Mouse (Mus musculus) intestine, postnatal 0 days (tissue): Measurements from ENCODE around the gene Borcs6. TPM values are rescaled to one million over a fixed set of nuclear protein-coding genes. Genes with fewer than 3 reads are reported as not detected.

ENCODE experiments used
- ATAC-seq: fragments of 200-750 bp; cut with Nextera tagmentation; 2 replicates; pipeline ENCODE4 v1.8.0; 2017; ENCODE audit warnings: mild to moderate bottlenecking, moderate TSS enrichment, moderate library complexity
- H3K27ac ChIP-seq: fragments of 300-500 bp; sonication (generic); 2 replicates; pipeline ENCODE4 v1.5.1; 2014; ENCODE audit warnings: mild to moderate bottlenecking, low read depth, low read length, moderate library complexity
- H3K27me3 ChIP-seq: fragments of 300-500 bp; sonication (generic); replicated peaks from 2 replicates; pipeline ENCODE4 v1.6.1; 2014; ENCODE audit warnings: low read length, mixed read lengths; ENCODE audit not compliant: control insufficient read depth, insufficient read depth
- H3K36me3 ChIP-seq: fragments of 300-500 bp; sonication (generic); 2 replicates; pipeline ENCODE4 v1.6.1; 2014; ENCODE audit warnings: mild to moderate bottlenecking, moderate library complexity; ENCODE audit not compliant: control insufficient read depth, insufficient read depth
- H3K4me1 ChIP-seq: fragments of 300-500 bp; sonication (generic); replicated peaks from 2 replicates; pipeline ENCODE4 v1.6.1; 2014; ENCODE audit warnings: antibody characterized with exemption, low read length, mixed read lengths; ENCODE audit not compliant: control insufficient read depth, insufficient read depth
- H3K4me2 ChIP-seq: fragments of 300-500 bp; sonication (generic); replicated peaks from 2 replicates; pipeline ENCODE4 v1.6.1; 2014; ENCODE audit warnings: low read depth, mild to moderate bottlenecking, moderate library complexity
- H3K4me3 ChIP-seq: fragments of 300-500 bp; sonication (generic); 2 replicates; pipeline ENCODE4 v1.5.1; 2014; ENCODE audit warnings: low read depth, low read length
- H3K9ac ChIP-seq: fragments of 300-500 bp; sonication (generic); 2 replicates; pipeline ENCODE4 v1.6.1; 2014; ENCODE audit warnings: mild to moderate bottlenecking, low read depth, low read length
- H3K9me3 ChIP-seq: fragments of 300-500 bp; sonication (generic); 2 replicates; pipeline ENCODE4 v1.6.1; 2016; ENCODE audit warnings: mixed run types; ENCODE audit not compliant: control insufficient read depth
- CTCF ChIP-seq: sonication (generic); IDR thresholded peaks from 2 replicates; pipeline ENCODE4 v1.5.1; 2016; ENCODE audit warnings: low read depth, mild to moderate bottlenecking, control low read depth, antibody characterized with exemption, moderate library complexity
- WGBS: fragments of 180-500 bp; shearing (Covaris S2); extraction: QIAGEN DNeasy Blood & Tissue Kit; methylation state at CpG from one replicate; pipeline ENCODE4 v1.1.7; 2014; 5-methylcytosine and 5-hydroxymethylcytosine counted together
- polyA plus RNA-seq: library from polyadenylated mRNA; unstranded; fragments of >200 nt; fragmentation: Nextera tagmentation; extraction: Ambion mirVana; gene quantifications from 2 replicates; pipeline ENCODE4 v1.2.1, GENCODE M21; 2015

Borcs6 gene
- polyA plus RNA-seq, 1 experiment from 2014 or later, result 13.4 TPM

- Histone ChIP-seq H3K27ac (peak within 1 kb of the TSS; percentile 50; the same call in 1 of the 2 replicates), H3K9ac (peak within 1 kb of the TSS; percentile 49), H3K4me2 (peak within 1 kb of the TSS; percentile 80), H3K4me1 (no peaks in the 10 kb centered on the region), H3K9me3 (no peaks in the 10 kb centered on the region), H3K4me3 (peak within 1 kb of the TSS; percentile 75), H3K27me3 (no peaks in the 10 kb centered on the region), H3K36me3 (peaks cover 3% of the 10 kb centered on the region; the same call in 1 of the 2 replicates)
- TF ChIP-seq CTCF, result peak; percentile 12; the same call in 1 of the 2 replicates
- peak; percentile 71 for ATAC-seq
- under 1% methylated on average over 54 of the region's 54 CpGs for WGBS
These were observed 13.8 kb upstream of the Borcs6 start, which contains the start of gene Aurkb for GRCm38 (mm10) chr11:69045531-69046394. TSS of gene Aurkb (plus strand) at chr11:69045647.

GRCm38 (mm10) chr11:69046395-69046774 is 13.1 kb upstream of the Borcs6 start:
- Histone ChIP-seq H3K27ac (peak overlapping the region; percentile 50; the same call in 1 of the 2 replicates), H3K9ac (peak overlapping the region; percentile 49), H3K9me3 (no peaks in the 10 kb centered on the region), H3K4me2 (peak overlapping the region; percentile 80), H3K27me3 (no peaks in the 10 kb centered on the region), H3K36me3 (peaks cover 3% of the 10 kb centered on the region; the same call in 1 of the 2 replicates), H3K4me3 (peak overlapping the region; percentile 75), H3K4me1 (no peaks in the 10 kb centered on the region)
- WGBS, result 4% methylated on average over 9 of the region's 9 CpGs
- ATAC-seq, result no peak
- TF ChIP-seq CTCF, result no peak

GRCm38 (mm10) chr11:69047592-69047991 is 11.9 kb upstream of the Borcs6 start:
- 87% methylated on average over 12 of the region's 12 CpGs for WGBS
- no peak overlapping the region for H3K4me3 ChIP-seq
- TF ChIP-seq CTCF, result no peak
- no peaks in the 10 kb centered on the region for H3K27me3 ChIP-seq
- no peak overlapping the region for H3K4me2 ChIP-seq
- no peak overlapping the region for H3K27ac ChIP-seq
- H3K9ac ChIP-seq, result no peak overlapping the region
- H3K36me3 ChIP-seq, result peaks cover 3% of the 10 kb centered on the region; the same call in 1 of the 2 replicates
- H3K9me3 ChIP-seq, result no peaks in the 10 kb centered on the region
- no peak for ATAC-seq
- no peaks in the 10 kb centered on the region for H3K4me1 ChIP-seq

DNA sequence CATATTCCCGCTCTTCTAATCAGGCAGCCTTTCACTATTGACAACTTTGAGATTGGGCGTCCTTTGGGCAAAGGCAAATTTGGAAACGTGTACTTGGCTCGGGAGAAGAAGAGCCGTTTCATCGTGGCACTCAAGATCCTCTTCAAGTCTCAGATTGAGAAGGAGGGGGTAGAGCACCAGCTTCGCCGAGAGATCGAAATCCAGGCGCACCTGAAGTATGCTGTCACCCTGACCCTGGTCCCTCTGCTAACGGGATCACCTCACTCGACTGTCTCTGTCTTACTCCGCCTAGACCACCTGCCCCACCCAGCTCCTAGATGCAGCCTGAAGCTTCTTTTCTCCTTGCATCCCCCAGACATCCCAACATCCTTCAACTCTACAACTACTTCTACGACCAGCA is 11.4 kb upstream of the Borcs6 start:
- H3K4me3 ChIP-seq, result no peak overlapping the region
- WGBS, result 90% methylated on average over 14 of the region's 14 CpGs
- no peaks in the 10 kb centered on the region for H3K9me3 ChIP-seq
- no peaks in the 10 kb centered on the region for H3K27me3 ChIP-seq
- H3K9ac ChIP-seq, result no peak overlapping the region
- no peaks in the 10 kb centered on the region for H3K4me1 ChIP-seq
- TF ChIP-seq CTCF, result no peak
- H3K36me3 ChIP-seq, result peaks cover 3% of the 10 kb centered on the region; the same call in 1 of the 2 replicates
- H3K27ac ChIP-seq, result no peak overlapping the region
- H3K4me2 ChIP-seq, result no peak overlapping the region
- no peak for ATAC-seq

DNA sequence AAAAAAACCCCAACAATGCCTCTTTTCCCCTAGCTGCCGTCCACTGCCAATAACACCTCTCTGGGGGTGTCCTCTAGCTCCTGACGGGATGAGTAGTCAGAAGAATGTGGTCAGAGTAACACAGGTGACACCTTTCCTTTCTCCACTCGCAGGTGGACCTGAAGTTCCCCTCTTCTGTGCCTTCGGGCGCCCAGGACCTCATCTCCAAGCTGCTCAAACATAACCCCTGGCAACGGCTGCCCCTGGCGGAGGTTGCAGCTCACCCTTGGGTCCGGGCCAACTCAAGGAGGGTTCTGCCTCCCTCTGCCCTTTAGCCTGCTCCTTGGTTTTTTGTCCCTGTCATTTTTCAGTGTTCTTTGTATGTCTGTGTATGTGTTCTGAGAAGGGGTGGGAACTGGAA is 8.8 kb upstream of the Borcs6 start:
- no peak for ATAC-seq

GRCm38 (mm10) chr11:69051771-69052170 is 7.7 kb upstream of the Borcs6 start:
- no peaks in the 10 kb centered on the region for H3K4me1 ChIP-seq
- ATAC-seq, result no peak
- no peak overlapping the region for H3K27ac ChIP-seq
- no peaks in the 10 kb centered on the region for H3K27me3 ChIP-seq
- no peak overlapping the region for H3K4me3 ChIP-seq
- H3K36me3 ChIP-seq, result peaks cover 3% of the 10 kb centered on the region; the same call in 1 of the 2 replicates
- no peak overlapping the region for H3K4me2 ChIP-seq
- 89% methylated on average over 4 of the region's 4 CpGs for WGBS
- no peak overlapping the region for H3K9ac ChIP-seq
- no peak for TF ChIP-seq CTCF
- H3K9me3 ChIP-seq, result no peaks in the 10 kb centered on the region

More for the DNA sequence above, 8.8 kb upstream of the Borcs6 start:
- Histone ChIP-seq H3K9ac (no peak overlapping the region), H3K36me3 (peaks cover 3% of the 10 kb centered on the region; the same call in 1 of the 2 replicates), H3K27me3 (no peaks in the 10 kb centered on the region), H3K27ac (no peak overlapping the region), H3K4me2 (no peak overlapping the region), H3K9me3 (no peaks in the 10 kb centered on the region), H3K4me1 (no peaks in the 10 kb centered on the region), H3K4me3 (no peak overlapping the region)
- no peak for TF ChIP-seq CTCF
- WGBS, result 95% methylated on average over 8 of the region's 8 CpGs
